Mouse (Mus musculus) small intestine, adult 2 months (tissue): ENCODE data around the gene Gm21983.

Experiments
- CTCF ChIP-seq: fragments of 200-500 bp; IDR thresholded peaks from 2 replicates; pipeline ENCODE4 v1.5.1; 2012; ENCODE audit warnings: low read depth, mild to moderate bottlenecking, control low read depth, inconsistent platforms, low read length, moderate library complexity, mixed read lengths; ENCODE audit not compliant: insufficient replicate concordance, insufficient read length; ENCODE audit errors: extremely low read depth
- POLR2A ChIP-seq: fragments of 200-500 bp; IDR thresholded peaks from 2 replicates; pipeline ENCODE4 v1.6.1; 2012; ENCODE audit warnings: low read depth, mild to moderate bottlenecking, control low read depth, inconsistent platforms, low read length, moderate library complexity

DNA sequence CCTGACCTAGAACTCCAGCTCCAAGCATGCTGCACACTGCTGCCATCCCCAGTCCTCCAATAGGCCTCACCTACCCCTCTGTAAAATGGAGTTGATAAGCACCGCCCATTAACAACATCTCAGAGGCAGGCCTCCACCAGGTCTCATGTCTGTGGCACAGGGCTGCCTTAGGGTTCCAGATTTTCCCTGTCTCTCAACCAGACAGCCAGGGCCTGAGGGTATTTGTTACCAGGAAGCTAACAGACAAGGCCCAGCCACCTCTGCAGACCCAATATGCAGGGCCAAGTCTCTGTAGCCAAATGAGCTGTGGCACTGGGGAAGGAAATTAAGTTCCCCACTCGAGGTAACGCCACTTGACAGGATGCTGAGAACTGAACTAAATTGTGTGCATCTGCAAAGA is 20.0 kb downstream of the Gm21983 start:
- TF ChIP-seq CTCF (no peak), POLR2A (no peak)
